Mouse (Mus musculus): Measurements from ENCODE around the gene Pet100. TPM values are rescaled to one million over a fixed set of nuclear protein-coding genes. Genes with fewer than 3 reads are reported as not detected.

Gene Pet100
- 267 and 643 TPM in 2 replicates for polyA plus RNA-seq (2015; fragmentation: Nextera tagmentation; extraction: Ambion mirVana)

DNA sequence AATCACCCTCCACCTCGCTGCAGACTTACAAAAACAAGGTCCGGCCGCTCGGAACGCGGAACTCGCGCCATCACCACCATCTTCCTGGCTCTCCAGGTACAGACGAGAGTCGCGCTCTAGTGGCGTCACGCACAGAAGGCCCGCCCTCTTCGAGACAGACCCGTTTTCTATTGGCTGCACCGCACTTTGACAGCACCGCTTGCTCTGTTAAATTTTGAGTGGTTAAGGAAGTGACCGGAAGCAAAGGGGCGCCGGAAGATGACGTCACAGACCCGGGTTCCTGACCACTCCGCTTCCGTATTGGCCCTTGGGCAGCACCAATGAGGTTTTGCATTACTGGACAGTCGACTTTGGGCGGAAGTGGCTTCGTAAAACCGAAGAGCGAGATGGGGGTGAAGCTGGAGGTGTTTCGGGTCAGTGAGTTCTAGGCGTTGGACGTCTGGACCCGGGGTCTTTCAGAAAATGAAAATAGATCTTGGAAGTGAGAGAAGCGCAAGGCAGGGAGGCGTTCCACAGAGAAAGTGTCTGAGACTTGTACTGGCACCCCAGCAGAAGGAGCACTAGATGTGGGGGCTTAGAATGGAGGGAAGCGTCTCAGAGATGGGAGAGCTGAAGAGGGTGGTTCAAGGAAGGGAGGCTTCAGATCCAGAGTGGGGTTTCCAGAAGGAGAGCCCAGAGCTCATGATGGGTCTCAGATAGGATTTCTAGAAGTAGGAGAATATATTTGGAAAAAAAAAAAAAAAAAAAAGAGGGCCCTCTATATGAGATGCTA lies at the start of gene Pet100, which contains the start of gene Xab2:
Pet100 (plus strand) TSS at position 350 of the 772 bp plus-strand sequence.
Xab2 (minus strand) TSS at position 118 of the 772 bp plus-strand sequence.

GRCm38 (mm10) chr8:3586993-3587390 lies 34.4 kb upstream of the Pet100 start, which contains the start of gene Camsap3:
Gene Camsap3, plus strand, starts transcription at chr8:3587293.

GRCm38 (mm10) chr8:3625445-3625844 lies 4.1 kb downstream of the Pet100 start, which contains the start of gene Pcp2:
Gene Pcp2, minus strand, starts transcription at chr8:3625545.

DNA sequence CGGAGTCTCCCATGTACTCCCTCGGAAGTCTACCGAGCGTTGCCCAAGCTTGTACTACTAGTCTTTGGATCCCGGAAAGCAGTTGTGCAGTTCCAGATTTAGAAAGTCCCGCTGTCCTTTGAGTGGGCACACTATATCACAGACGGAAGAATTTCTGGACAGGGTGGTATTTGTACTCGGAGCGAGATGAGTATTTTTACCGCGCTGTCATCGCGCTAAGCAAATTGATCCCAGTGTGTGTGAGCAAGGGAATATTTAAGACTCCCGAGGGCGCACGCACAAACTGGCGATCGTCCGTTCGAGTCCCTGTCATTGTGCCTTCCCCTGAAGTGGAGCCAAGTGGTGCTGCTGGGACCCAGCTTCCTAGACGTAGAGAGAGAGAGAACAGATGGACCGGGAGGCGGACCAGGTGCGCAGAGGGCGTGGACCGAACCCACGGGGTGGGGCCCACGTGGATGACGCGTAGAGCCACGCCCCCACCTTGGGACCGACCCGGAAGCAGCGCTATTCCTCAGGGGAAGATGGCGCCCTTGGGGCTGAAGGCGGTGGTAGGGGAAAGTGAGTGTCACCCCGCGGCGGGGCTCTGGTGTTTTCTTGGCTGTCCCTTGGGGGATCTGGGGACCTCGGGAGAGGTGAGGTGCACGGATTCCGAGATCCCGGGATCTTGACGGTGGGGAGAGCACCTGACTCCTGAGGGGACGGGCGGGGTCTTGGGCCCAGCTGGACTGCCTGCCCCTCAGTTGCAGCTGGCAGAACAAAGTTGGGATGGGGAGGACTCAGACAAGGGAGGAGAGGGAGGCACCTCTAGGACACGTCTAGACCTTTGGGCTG lies 9.5 kb downstream of the Pet100 start, which contains the start of gene Stxbp2:
Stxbp2 (plus strand) TSS at position 309 of the 831 bp plus-strand sequence.

DNA sequence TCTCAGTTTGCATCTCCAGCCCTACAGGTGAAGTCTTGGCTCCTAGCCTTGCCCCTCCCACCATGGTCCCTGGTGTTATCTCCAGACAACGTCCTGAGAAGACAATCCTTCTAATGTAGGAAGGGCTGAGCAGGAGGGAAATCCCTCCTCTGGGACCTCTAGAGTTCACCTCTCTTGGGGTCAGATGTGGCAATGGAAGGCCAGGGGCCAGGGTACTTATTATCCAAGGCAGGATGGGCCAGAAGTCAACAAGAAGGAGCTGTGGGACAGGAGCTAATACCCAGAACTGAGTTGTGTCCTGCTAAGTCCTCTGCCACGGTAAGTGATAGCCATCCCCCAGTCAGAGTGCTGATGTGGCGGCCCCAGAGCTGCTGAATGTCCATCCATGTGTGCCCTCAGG lies 34.2 kb downstream of the Pet100 start, which contains the start of gene Retn:
Retn (plus strand) TSS at position 245 of the 400 bp plus-strand sequence.

GRCm38 (mm10) chr8:3665507-3665906 lies 44.2 kb downstream of the Pet100 start, which contains the start of gene Mcemp1:
Gene Mcemp1, plus strand, starts transcription at chr8:3665754.

DNA sequence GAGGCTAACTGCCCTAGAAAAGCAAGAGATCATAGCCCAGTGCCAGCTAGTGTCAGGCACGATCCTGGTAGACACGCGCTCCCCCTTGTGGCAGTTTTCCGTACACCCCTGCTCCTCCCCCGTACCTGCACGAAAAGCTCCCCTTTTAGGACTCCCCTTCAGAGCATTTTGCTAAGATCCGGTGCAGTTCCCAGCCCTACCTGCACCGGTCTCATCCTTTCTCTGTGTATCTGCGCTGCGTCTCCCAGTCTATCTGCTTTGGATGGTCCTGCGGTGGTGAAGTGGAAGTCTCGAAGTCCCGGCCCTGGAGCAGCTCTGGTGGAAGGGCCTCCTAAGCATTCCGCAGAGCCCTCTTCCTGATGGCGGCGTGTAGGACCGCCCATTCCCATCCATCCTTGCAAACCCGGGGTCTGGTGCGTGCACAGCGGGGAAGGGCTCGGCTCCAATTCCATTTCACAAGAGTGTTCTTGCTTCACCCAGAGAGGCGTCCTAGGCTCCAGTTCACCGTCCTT lies 50.7 kb downstream of the Pet100 start, which contains the start of gene Fcor:
Fcor (minus strand) TSS at position 383 of the 512 bp plus-strand sequence.

Other genes with a start within 250 kb of the Pet100 start
- gene Arhgef18, start 228.5 kb upstream of the Pet100 start, polyA plus RNA-seq (2015; fragmentation: Nextera tagmentation; extraction: Ambion mirVana) = 4.2 and 6.0 TPM in 2 replicates
- 5.8 and 11.0 TPM in 2 replicates for gene Pex11g, start 153.9 kb upstream of the Pet100 start, polyA plus RNA-seq (2015; fragmentation: Nextera tagmentation; extraction: Ambion mirVana)
- 0.14 TPM in 1 of 2 replicates, not detected in the other for gene Tex45, start 150.7 kb upstream of the Pet100 start, polyA plus RNA-seq (2015; fragmentation: Nextera tagmentation; extraction: Ambion mirVana)
- 28.0 and 29.2 TPM in 2 replicates for gene Zfp358, start 128.4 kb upstream of the Pet100 start, polyA plus RNA-seq (2015; fragmentation: Nextera tagmentation; extraction: Ambion mirVana)
- 42.7 and 55.1 TPM in 2 replicates for gene Mcoln1, start 121.1 kb upstream of the Pet100 start, polyA plus RNA-seq (2015; fragmentation: Nextera tagmentation; extraction: Ambion mirVana)
- 18.1 and 21.1 TPM in 2 replicates for gene Pnpla6, start 106.2 kb upstream of the Pet100 start, polyA plus RNA-seq (2015; fragmentation: Nextera tagmentation; extraction: Ambion mirVana)
- 0.68 and 1.5 TPM in 2 replicates for gene C330021F23Rik, start 53.6 kb upstream of the Pet100 start, polyA plus RNA-seq (2015; fragmentation: Nextera tagmentation; extraction: Ambion mirVana)
- gene Camsap3, start 34.3 kb upstream of the Pet100 start, polyA plus RNA-seq (2015; fragmentation: Nextera tagmentation; extraction: Ambion mirVana) = 2.9 and 8.1 TPM in 2 replicates
- 26.3 and 31.5 TPM in 2 replicates for gene Xab2, start 232 bp upstream of the Pet100 start, polyA plus RNA-seq (2015; fragmentation: Nextera tagmentation; extraction: Ambion mirVana)
- gene Pcp2, start 4.0 kb downstream of the Pet100 start, polyA plus RNA-seq (2015; fragmentation: Nextera tagmentation; extraction: Ambion mirVana) = 0.17 TPM in 1 of 2 replicates, not detected in the other
- gene Stxbp2, start 9.4 kb downstream of the Pet100 start, polyA plus RNA-seq (2015; fragmentation: Nextera tagmentation; extraction: Ambion mirVana) = 40.3 and 82.1 TPM in 2 replicates
- gene Retn, start 34.2 kb downstream of the Pet100 start, polyA plus RNA-seq (2015; fragmentation: Nextera tagmentation; extraction: Ambion mirVana) = 1.4 TPM in 1 of 2 replicates, not detected in the other
- gene Mcemp1, start 44.2 kb downstream of the Pet100 start, polyA plus RNA-seq (2015; fragmentation: Nextera tagmentation; extraction: Ambion mirVana) = 0.98 and 1.4 TPM in 2 replicates
- 6.3 and 6.8 TPM in 2 replicates for gene Fcor, start 50.8 kb downstream of the Pet100 start, polyA plus RNA-seq (2015; fragmentation: Nextera tagmentation; extraction: Ambion mirVana)
- gene Trappc5, start 54.8 kb downstream of the Pet100 start, polyA plus RNA-seq (2015; fragmentation: Nextera tagmentation; extraction: Ambion mirVana) = 26.5 and 28.8 TPM in 2 replicates
- 0.19 TPM in 1 of 2 replicates, not detected in the other for gene Fcer2a, start 72.6 kb downstream of the Pet100 start, polyA plus RNA-seq (2015; fragmentation: Nextera tagmentation; extraction: Ambion mirVana)
- 0.39 and 0.68 TPM in 2 replicates for gene Clec4g, start 99.1 kb downstream of the Pet100 start, polyA plus RNA-seq (2015; fragmentation: Nextera tagmentation; extraction: Ambion mirVana)
- gene Cd209a, start 127.4 kb downstream of the Pet100 start, polyA plus RNA-seq (2015; fragmentation: Nextera tagmentation; extraction: Ambion mirVana) = 0.24 and 0.41 TPM in 2 replicates
- gene Cd209e, start 232.8 kb downstream of the Pet100 start, polyA plus RNA-seq (2015; fragmentation: Nextera tagmentation; extraction: Ambion mirVana) = not detected in 2 replicates